Mouse (Mus musculus) telencephalon, adult 2 months (tissue): Measurements from ENCODE around the gene Fam198b.

ENCODE experiments used
- DNase-seq: peaks from one replicate; pipeline ENCODE4 v3.0.0-alpha.2; 2011; ENCODE audit warnings: low read depth, low spot score

The Fam198b gene

DNA sequence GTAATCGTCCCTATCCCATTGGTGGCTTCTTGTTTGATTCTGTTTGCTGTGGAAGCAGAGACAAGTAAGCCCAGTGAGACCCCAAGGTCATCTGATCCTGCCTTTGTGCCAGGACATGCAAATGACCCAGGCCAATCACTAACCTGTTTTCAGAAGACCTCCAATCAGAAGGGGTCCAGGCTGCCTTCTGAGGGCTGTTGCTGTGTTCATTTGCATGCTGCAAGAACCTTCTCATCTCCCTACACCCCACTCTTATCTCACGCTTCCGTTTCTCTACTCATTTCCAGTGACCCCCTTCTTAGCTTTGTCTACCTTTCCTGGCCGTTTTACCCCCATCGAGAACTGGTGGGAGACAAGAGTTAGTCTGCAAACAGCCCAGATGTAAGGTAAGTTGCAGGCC is at the start of gene Fam198b:
Gene Fam198b, plus strand, starts transcription at position 229 of the 400 bp plus-strand sequence.
- DNase-seq = no peak

DNA sequence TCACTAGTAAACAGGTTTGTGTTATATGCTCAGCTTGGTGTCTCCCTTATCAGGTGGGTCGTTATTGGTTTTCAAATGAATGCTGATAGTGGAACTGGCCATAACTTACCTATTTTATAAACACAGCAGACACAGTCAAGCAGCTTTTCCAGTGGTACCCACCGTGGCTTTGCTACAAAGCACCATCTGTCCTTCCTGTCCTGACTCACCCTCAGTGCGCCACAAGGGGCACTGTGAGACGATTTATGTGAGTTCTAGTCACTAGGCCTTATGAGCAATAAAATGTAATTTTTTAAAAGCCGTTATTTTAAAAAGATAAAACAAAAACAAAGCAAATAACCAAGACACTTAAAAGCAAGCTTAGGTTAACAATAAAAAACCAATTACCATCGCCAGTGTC is 45.6 kb upstream of the Fam198b start:
- DNase-seq = no peak

DNA sequence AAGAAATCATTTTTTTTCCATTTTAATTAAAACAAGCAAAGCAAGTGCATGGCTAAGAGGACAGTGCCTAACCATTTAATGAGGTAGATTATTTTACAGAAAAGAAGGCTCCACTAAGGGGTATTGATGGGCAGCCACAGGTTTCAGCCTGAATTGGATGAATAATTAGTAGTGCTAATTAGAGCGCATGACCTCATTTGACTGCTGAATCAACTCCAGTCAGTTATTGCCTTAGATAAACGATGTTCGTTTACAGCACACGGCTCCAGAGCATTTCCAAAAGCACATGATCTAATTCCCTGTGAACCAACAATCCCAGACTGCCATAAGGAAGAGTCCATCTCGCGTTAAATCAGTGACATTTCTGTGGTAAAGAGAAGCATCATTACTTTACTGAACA is 42.9 kb upstream of the Fam198b start:
- no peak for DNase-seq

DNA sequence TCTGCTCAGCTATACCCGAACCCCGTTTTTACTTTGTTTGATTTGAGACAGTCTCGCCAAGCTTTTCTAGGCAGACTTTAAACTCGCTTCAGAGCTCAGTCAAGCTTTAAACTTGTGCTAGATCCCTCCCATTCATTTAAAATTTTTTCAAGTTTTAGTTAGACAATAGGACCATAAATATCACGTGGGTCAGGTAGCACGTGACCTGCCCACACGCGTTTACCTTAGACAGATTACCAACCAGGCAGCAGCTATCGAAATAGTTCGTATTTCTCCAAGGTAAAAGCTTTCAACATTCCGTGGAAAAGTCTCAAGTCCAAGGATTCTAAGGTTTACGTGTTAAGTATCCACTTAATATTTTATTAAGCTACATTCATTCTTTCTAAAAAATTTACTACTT is 42.2 kb upstream of the Fam198b start:
- DNase-seq = no peak

DNA sequence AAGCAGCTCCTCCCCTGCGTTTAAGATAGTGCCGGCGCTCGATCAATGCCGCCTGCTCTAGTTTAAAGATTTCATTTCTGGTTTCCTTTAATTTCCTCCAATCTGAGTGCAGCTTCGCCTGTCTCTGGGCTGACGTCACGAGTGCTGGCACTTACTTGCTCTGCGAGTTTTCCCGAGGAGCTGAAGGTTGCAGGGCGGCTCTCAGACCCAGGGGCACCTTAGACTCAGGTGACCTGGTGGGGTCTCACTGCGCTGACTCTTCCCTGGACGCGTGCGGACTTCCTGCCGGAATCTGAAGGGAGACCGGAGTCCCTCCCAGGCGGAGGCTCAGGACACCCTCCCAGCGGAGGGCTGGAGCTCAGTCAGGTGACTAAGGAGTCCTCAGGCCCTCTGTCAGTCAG is 41.7 kb upstream of the Fam198b start:
- DNase-seq = no peak

DNA sequence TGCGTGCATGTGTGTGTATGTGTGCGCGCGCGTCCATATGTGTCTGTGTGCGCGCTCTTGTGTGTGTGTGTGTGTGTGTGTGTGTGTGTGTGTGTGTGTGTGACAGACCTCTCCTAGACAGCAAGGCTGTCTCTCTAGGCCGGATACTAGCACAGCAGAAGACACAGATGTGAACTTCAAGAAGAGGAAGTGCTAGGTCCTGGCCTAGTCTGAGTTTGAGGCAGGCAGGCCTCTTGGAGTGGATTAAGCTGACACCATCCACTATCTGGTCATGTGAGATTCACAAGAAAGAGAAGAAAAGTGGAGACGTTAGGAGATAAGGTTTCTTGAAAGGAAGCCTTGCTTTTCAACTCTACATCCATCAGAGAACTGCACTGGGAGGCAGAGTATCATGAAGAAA is 40.3 kb upstream of the Fam198b start:
- no peak for DNase-seq

DNA sequence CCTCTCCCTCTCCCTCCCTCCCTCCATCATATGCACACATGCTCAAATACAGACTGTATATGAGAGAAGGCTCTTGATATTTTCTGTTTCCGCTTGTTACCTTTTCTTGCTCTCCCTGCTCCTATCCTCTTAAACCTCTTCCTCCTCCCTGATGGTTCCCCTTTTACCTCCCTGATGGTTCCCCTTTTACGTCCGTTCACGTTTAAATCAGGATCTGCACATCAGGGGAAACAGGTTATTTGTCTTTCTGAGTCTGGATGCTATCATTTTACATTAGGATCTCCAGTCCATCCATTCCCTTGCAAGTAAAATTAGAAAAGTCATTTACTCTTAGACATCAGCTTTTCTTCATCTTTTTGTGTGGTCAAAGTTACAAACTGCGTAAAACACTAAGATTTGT is 37.7 kb upstream of the Fam198b start:
- DNase-seq = no peak

DNA sequence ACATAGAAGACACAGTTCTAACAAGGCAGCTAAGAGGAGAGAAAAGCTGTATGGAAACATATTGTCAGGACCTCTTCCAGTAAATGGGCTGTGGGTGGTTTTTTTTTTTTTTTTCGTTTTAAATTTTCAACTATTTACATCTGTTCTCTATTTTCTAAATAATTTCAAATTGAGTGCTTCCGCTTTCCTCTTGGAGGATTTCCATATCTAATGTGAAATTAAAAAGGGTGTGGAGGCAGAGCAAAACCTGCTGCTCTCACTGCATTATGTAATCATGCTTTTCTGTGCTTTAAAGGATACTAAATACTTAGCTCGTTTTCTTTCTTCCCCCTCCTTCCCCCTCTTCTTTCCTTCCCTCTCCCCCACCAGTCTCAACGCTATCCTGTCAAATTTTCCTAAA is 35.5 kb upstream of the Fam198b start:
- DNase-seq = peak; percentile 61

DNA sequence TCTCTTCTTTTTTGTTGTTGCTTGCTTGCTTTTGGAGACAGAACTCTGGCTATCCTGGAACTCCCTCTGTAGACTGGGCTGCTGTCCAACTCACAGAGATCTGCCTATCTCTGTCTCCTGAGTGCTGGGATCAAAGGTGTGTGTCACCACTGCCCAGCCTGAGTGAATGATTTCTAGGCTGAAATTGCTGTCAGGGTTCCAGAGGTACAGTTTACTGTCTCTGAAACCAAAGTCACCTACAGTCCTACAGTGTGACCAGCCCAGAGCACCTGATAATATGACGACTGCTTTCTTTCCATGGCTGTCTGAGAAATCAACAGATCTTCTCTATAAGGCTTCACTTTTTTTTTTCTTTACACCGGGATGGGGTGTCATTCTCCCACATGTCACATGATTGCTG is 34.7 kb upstream of the Fam198b start:
- no peak for DNase-seq

DNA sequence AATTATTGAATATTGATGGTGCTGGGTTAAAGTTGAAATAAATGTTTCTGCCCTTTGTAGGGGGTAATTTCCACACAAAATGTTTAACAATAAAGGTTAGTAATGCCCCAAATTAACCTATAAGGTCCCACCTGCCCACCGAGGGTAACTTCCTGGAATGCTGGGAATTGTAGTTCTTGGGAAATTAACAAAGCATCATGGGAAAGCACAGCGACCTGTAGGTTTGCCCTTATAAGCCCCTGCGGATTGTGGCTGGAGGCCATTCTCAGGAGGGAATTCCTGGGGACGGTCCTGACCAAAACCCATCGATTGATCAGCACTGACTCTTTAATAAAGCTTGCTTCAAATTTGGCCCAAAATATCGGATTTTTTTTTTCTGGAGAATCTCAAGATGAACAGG is 33.7 kb upstream of the Fam198b start:
- no peak for DNase-seq

DNA sequence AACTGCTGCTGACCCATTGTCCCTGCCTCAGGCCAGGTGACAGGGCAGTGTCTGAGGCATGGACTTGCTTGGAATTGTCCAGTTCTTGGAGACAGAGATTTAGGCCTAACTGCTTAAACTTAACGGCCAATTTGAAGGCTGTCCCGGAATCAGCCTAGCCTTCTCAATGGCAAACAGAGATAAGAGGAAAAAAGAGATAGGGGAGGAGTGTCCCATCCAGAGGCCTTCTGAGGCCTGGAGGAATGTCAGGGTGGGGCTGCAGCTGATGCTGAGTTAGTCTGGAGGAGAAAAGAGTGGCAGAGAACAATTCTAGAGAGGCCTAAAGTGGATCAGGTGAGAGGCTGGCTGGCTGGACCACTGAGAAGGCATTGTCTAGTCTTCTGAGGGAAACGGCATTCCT is 32.2 kb upstream of the Fam198b start:
- no peak for DNase-seq

DNA sequence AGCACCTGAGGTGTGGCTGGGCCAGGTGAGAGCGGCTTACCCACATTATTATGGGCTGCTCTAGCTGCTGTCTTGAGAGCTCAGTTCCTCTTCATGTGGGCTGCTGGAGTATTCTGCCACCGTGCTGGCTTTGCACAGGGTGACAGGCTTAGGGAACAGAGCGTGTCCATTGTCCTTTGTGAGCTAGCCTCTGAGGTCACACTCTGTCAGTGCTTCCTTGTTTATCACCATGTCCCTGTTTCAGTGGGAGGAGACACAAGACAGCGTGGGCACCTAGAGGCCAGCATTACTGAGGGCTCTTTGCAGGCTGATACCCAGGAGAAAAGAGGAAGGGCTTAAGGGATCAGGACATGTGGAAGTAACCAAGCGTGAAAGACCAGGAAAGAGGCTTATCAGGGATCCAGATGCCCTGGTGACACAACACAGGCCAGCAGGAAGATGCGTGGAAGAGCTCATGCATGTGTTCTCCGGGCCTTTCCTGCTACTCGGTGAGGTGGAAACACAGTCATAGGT is 31.6 kb upstream of the Fam198b start, which contains the start of gene Tmem144:
Gene Tmem144, minus strand, starts transcription at position 120 of the 513 bp plus-strand sequence.
- peak; percentile 71 for DNase-seq

DNA sequence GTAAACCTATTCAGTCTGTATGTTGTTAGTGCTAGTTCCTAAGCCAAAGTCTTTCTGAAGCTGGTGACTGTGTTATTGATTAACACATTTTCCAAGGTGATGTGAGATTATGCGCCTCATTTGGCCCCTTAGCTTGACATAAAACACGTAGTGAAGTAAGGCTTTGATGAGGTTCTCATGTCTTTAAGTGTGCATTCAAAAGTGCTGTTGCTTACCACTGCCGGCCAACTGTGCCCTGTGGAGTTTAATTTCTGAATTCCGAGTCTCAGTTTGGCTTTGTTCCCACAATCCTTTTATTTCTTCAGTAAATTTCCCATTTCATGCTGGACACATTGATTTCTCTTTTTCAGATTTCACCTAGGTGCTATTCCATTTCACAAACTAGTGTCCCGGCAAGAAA is 26.6 kb upstream of the Fam198b start:
- DNase-seq = no peak

DNA sequence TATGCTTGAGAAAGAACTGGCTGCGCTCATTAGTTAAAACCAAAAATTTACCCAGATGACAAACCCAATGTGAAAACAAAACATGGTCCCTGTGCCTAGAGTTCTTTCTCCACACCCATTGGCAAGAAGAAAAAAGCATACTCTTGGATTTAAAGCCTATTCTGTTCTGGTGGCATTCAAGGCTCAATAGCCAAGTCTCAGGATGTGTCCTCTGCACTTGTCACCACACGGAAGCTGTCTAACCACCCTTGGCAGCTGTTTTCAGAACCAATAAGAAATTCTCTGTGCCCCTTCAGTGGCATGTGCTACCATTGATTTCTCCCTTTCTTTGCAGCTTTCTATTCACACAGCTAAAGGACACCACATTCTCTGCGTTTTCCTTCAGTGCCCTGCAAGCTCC is 26.1 kb upstream of the Fam198b start:
- no peak for DNase-seq

DNA sequence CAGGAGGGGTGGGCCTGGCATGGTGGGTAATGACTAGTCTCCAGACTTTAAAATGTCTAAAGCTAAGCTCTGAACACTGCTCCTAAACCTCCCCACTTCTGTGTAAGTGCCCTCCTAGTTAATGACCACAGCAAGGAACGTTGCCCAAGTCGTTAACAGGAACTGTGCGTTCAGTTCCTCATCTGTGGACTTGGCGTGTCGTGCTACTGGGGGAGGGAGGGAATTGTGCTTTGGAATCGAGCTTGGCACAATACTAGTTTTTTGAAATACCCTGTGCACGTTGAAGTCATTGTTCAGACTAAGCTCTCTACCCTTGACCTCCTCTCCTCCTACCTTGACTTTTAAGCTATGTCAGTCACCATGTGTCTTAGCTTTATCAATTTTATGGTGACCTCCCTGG is 19.5 kb upstream of the Fam198b start:
- DNase-seq = no peak

DNA sequence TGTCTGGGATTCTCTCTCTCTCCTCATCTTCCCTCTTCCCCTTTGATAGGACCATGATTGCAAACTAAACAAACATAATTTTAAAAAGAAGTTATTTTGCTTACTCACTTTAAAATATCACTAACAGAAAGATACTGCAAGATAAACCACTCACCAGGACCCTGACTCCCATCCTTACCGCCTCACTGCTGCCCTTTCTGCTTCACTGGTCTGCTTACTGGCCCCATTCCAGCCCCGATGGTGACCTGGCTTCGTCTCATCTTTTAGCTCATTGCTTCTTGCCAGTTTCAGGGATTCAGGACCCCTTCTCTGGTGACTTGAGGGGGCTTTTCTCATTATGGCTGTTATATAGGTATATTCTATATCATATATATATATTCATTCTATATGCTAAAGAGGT is 18.2 kb upstream of the Fam198b start:
- no peak for DNase-seq

DNA sequence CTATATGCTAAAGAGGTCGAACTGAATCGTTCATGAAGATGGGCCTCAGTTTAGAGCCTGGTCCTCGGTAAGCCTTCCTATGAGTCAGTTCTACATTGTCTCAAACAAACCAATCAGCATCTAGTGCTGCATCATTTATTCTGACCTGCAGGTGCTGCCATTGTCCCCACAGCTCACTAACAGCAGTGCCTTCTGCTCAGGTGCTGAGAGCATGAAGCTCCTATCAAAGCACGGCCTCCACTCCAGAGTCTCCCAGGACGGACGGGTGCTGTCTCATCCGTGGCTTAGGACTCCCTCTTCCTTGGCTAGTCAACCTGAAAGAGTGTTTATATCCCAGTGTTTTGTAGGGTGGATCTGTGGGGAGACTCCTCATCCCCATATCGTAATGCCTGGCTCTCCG is 17.8 kb upstream of the Fam198b start:
- DNase-seq = no peak

DNA sequence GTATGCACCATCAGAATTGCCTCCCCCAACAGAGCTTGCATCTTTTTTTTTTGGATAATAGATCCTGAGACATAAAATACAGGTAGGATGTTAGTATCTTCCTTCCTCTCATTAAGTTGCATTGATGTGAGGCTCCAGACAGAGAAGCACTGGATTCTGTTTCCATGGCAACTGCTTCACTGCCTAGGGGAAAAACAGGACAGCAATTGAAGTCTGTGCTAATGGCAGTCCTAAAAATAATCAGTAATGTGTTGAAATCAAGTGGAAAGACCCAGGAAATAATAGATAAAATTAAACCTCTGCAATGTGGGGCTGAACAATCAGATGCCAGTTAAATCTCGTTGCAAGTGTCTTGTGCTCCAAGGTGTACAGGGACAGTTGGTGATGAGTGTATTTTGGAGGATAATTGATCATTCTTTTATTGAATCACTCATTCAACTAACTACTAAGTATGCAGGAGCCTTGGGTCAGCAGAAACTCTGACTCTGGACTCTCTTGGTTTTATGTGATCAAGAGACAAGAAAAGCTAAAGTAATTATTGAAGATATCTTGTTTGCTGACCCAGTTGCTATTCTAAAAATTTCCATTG is 17.1 kb upstream of the Fam198b start:
- DNase-seq = peak; percentile 92

DNA sequence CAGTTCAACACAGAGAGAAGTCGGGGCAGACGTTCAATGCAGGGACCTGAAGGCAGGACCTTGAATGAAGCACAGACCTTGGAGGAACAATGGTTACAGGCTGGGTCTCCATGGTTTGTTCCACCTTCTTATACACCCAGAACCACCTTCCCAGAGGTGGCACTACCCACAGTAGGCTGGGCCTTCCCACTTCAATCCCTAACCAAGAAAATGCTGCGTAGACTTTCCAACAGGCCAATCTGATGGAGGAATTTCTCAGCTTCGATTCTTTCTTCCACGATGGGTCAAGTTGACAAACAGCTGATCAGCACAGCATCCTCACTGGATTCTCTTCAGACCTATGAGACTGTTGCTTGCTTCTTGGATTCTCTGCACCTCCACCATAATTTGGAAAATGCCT is 8.9 kb upstream of the Fam198b start:
- no peak for DNase-seq

DNA sequence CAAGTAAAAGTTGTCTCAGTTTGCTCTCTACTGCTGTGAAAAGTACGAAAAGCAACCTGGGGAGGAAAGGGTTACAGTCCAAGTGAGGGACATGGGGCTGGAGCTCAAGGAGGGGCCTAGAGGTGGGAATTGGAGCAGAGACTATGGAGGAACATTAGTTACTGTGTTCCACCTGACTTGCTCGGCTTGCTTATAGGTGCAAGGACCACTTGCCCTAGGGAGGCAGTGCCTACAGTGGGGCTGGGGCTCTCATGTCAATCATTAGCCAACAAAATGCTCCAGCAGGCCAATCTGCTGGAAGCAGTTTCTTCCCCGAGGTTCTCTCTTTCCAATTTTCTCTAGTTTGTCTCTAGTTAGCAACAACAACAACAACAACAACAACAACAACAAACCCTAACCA is 6.0 kb upstream of the Fam198b start:
- no peak for DNase-seq

DNA sequence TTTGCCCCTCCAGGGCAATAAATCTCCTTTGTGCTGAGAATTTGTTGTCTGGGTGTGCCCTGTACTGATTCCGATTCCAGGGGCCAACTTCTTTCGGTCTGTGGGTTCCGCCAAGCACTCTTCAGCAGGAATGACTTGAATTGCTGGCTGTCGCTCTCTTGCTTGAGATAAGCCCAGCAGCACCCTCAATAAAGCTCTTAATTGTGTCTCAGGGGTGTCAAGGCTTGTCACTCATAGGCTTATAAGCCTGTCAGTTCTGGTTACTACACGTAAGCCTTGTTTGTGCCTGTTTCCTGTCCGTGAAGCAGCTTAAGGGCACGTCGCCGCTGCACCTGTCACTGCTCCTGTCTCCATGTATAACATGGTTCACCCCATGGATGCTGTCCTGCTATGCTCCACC is 5.1 kb upstream of the Fam198b start:
- no peak for DNase-seq

DNA sequence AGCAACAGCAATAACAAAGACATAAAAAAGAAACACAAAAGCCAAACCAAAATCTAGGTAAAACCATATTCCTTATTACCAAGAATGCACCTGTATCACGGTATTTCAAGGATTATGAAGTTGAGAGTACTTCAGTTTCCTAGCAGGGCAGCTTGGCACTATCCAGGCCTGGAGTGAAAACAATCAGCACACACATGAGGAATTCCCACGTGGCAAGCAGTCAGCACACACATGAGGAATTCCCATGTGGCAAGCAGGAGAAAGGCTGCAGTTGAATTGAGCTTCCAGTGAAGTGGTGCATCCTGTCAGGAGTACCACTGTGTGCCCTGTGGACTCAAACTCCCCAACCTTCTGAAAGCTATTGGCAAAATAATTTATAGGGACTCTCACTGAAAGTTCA is 2.7 kb upstream of the Fam198b start:
- DNase-seq = no peak

DNA sequence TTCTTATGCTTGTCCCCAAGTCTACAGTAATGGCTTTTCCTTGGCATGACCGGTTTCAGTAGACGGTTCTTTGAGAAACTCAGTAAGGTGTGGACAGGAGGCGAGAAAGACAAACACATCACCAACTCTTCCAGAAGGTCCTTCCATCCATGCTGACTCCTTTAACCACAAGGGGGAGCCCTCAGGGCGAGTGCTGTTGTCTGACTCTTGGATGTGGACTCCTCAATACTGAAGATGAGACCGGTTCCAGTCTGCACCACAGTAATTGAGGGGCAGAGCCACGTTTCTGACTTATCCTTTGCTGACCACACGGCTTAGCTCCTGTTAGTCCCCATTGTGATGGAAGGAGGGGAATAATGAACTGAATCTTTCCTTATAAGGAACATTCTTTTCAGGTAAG is 1.2 kb upstream of the Fam198b start:
- DNase-seq = no peak

DNA sequence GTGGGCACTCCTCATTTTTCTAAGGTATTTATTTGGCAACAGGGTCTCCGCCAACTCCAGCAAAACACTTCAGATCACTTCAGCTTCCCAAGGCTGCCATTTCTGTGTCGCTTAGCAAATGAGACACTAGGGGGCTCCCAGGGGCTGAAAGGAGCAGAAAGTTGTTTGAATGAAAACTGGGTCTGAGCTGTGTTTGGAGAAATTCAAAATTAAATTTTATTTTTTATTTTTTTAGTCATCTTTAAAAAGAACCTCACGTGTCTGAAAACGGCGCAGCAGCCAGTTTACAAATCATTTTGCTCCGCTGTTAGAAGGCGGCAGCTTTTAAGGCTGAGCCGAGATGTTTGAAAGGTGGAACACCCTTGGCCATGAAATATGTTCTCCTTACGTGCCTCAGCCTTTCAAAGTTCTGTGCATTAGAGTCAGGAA is 442 bp downstream of the Fam198b start:
- DNase-seq = no peak
